Mouse (Mus musculus): Measurements from ENCODE around the gene Ces1d.

The Ces1d gene

GRCm38 (mm10) chr8:93132196-93132595 is 65.4 kb downstream of the Ces1d start:
- DNase-seq: peak; percentile 4

- DNase-seq: no peak
Measured at GRCm38 (mm10) chr8:93131233-93131980, 66.2 kb downstream of the Ces1d start, which contains the start of gene Ces1c. Gene Ces1c, minus strand, starts transcription at chr8:93131283.

GRCm38 (mm10) chr8:93126476-93126875 is 71.2 kb downstream of the Ces1d start:
- no peak for DNase-seq

DNA sequence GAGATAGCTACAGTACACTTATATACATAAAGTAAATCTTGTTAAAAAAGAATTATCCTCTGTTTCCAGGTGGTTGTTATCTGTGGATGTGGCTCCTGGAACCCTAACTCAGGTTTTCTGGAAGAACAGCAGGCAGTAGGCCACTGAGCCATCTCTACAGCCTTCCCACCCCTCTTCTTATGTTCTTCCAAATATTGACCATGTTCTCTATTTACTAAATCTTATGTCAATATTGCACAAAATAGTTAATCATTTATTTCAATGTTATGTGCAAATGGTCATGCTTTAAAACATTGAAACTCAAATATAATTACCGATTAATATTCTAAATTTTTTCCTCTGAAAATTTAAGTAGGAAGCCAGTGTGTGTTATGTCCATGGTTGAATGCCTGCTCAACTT is 75.6 kb downstream of the Ces1d start:
- no peak for DNase-seq
